Mouse (Mus musculus): ENCODE measurements at regions not wholly inside any gene's neighbourhood (a gene's known extent, or its start where the extent isn't known, plus 50 kb on each side); places are given as distances from the start of the nearest gene placed in this dataset.

GRCm38 (mm10) chr4:153557812-153558608 is 75.4 kb upstream of the Ajap1 start:
- H3K27ac ChIP-seq (ENCODE audit: control insufficient read depth, low read depth, low read length) = no peak overlapping the region
- no peak for DNase-seq (ENCODE audit: low read depth, low spot score)
- no peak for TF ChIP-seq E2F4 (IDR thresholded peaks at IDR 0.05; ENCODE audit: borderline replicate concordance, low read depth, low read length)
- TF ChIP-seq USF2 (IDR thresholded peaks at IDR 0.05; ENCODE audit: borderline replicate concordance in 1 of 2, insufficient read depth in 1 of 2, low read depth in 1 of 2, low read length in 2 of 2) = no peak
- no peak for TF ChIP-seq ETS1 (IDR thresholded peaks at IDR 0.05; ENCODE audit: low read depth, low read length)
- no peak for TF ChIP-seq JUND (IDR thresholded peaks at IDR 0.05; ENCODE audit: low read depth, low read length)
- TF ChIP-seq UBTF (IDR thresholded peaks at IDR 0.05; ENCODE audit: borderline replicate concordance, insufficient read depth, low read depth, low read length) = no peak
- no peak for TF ChIP-seq POLR2AphosphoS2 (IDR thresholded peaks at IDR 0.05; ENCODE audit: low read length)
- no peak for TF ChIP-seq MAFK (IDR thresholded peaks at IDR 0.05; ENCODE audit: borderline replicate concordance, low read depth, low read length)
- no peak for TF ChIP-seq NELFE (IDR thresholded peaks at IDR 0.05; ENCODE audit: low read depth, low read length)
- no peak for TF ChIP-seq KAT2A (conservative IDR thresholded peaks at IDR 0.05; ENCODE audit: low read depth, low read length)
- TF ChIP-seq RCOR1 (IDR thresholded peaks at IDR 0.05; ENCODE audit: low read depth, low read length) = no peak
- H3K36me3 ChIP-seq (ENCODE audit: control insufficient read depth in 1 of 2, insufficient read depth in 2 of 2, low read length in 2 of 2) = no peaks in the 10 kb centered on the region
- no peaks in the 10 kb centered on the region for H3K4me1 ChIP-seq (ENCODE audit: control insufficient read depth in 1 of 2, insufficient read depth in 2 of 2, low read length in 2 of 2)
- H3K9ac ChIP-seq (ENCODE audit: control insufficient read depth, low read depth, low read length, poor library complexity, severe bottlenecking) = no peak overlapping the region
- H3K27me3 ChIP-seq (ENCODE audit: control insufficient read depth in 1 of 2, insufficient read depth in 2 of 2, low read length in 2 of 2) = no peaks in the 10 kb centered on the region
- H3K79me2 ChIP-seq (ENCODE audit: control insufficient read depth, insufficient read depth, low read length, poor library complexity) = no peaks in the 10 kb centered on the region
- no peaks in the 10 kb centered on the region for H3K9me3 ChIP-seq (replicated peaks; ENCODE audit: insufficient read depth, low read length)
- H3K4me3 ChIP-seq (ENCODE audit: control insufficient read depth in 1 of 2, insufficient read depth in 1 of 2, low read depth in 2 of 2, low read length in 2 of 2) = no peak overlapping the region

GRCm38 (mm10) chr4:153559568-153559967 is 77.0 kb upstream of the Ajap1 start:
- no peak overlapping the region for H3K27ac ChIP-seq (ENCODE audit: control insufficient read depth, low read depth, low read length)
- H3K36me3 ChIP-seq (ENCODE audit: control insufficient read depth in 1 of 2, insufficient read depth in 2 of 2, low read length in 2 of 2) = no peaks in the 10 kb centered on the region
- no peak overlapping the region for H3K9ac ChIP-seq (ENCODE audit: control insufficient read depth, low read depth, low read length, poor library complexity, severe bottlenecking)
- TF ChIP-seq E2F4 (IDR thresholded peaks at IDR 0.05; ENCODE audit: borderline replicate concordance, low read depth, low read length) (no peak), JUND (IDR thresholded peaks at IDR 0.05; ENCODE audit: low read depth, low read length) (no peak), USF2 (IDR thresholded peaks at IDR 0.05; ENCODE audit: borderline replicate concordance in 1 of 2, insufficient read depth in 1 of 2, low read depth in 1 of 2, low read length in 2 of 2) (no peak), SIN3A (IDR thresholded peaks at IDR 0.05; ENCODE audit: low read length) (no peak), KAT2A (conservative IDR thresholded peaks at IDR 0.05; ENCODE audit: low read depth, low read length) (no peak), ELF1 (IDR thresholded peaks at IDR 0.05; ENCODE audit: low read depth, low read length) (no peak), POLR2A (IDR thresholded peaks at IDR 0.05; ENCODE audit: control insufficient read depth in 1 of 2, insufficient read depth in 1 of 2, low read depth in 1 of 2, low read length in 2 of 2, poor library complexity in 1 of 2) (no peak), CHD1 (IDR thresholded peaks at IDR 0.05; ENCODE audit: low read depth, low read length) (no peak), ZKSCAN1 (IDR thresholded peaks at IDR 0.05; ENCODE audit: low read depth, low read length) (no peak), MAZ (IDR thresholded peaks at IDR 0.05; ENCODE audit: low read depth, low read length) (no peak), NELFE (IDR thresholded peaks at IDR 0.05; ENCODE audit: low read depth, low read length) (no peak)
- no peak for DNase-seq (ENCODE audit: low read depth, low spot score)
- H3K4me3 ChIP-seq (ENCODE audit: control insufficient read depth in 1 of 2, insufficient read depth in 1 of 2, low read depth in 2 of 2, low read length in 2 of 2) = no peak overlapping the region
- H3K79me2 ChIP-seq (ENCODE audit: control insufficient read depth, insufficient read depth, low read length, poor library complexity) = no peaks in the 10 kb centered on the region
- H3K9me3 ChIP-seq (replicated peaks; ENCODE audit: insufficient read depth, low read length) = no peaks in the 10 kb centered on the region
- H3K27me3 ChIP-seq (ENCODE audit: control insufficient read depth in 1 of 2, insufficient read depth in 2 of 2, low read length in 2 of 2) = no peaks in the 10 kb centered on the region
- H3K4me1 ChIP-seq (ENCODE audit: control insufficient read depth in 1 of 2, insufficient read depth in 2 of 2, low read length in 2 of 2) = no peaks in the 10 kb centered on the region

Measured in MEL (cell line).